Mouse (Mus musculus) adrenal gland, adult 18-20 months (tissue): ENCODE measurements at regions not wholly inside any gene's neighbourhood (a gene's known extent, or its start where the extent isn't known, plus 50 kb on each side); places are given as distances from the start of the nearest gene placed in this dataset.
A peak's percentile ranks its signal among the peaks of the same experiment; 100 is the strongest.
"Not testable (repeated sequence)": the region's sequence is repeated elsewhere in the genome, so short reads cannot be mapped to it uniquely, and the experiment has no call there.

ENCODE experiments used
- DNase-seq, 2 experiments: peaks; one replicate each; pipeline ENCODE4 v3.0.0; 2021 to 2022; ENCODE audit warnings: low spot score in 2 of 2

GRCm38 (mm10) chr3:16533643-16534042 is 527.4 kb upstream of the Gm5150 start:
- DNase-seq: no peak

- not testable (repeated sequence) for DNase-seq
Measured at GRCm38 (mm10) chr3:16527511-16527910, 521.3 kb upstream of the Gm5150 start.

- not testable (repeated sequence) for DNase-seq
Measured at GRCm38 (mm10) chr3:16488431-16488830, 482.2 kb upstream of the Gm5150 start.

GRCm38 (mm10) chr3:16482750-16483149 is 476.5 kb upstream of the Gm5150 start:
- no peak for DNase-seq

- DNase-seq: no peak
Measured at GRCm38 (mm10) chr3:16471360-16471759, 465.1 kb upstream of the Gm5150 start.

GRCm38 (mm10) chr3:16466388-16466787 is 460.2 kb upstream of the Gm5150 start:
- peak in 1 of 2 experiments; percentile 8 for DNase-seq

- DNase-seq: no peak
Measured at GRCm38 (mm10) chr3:16465357-16465756, 459.1 kb upstream of the Gm5150 start.

- DNase-seq: no peak
Measured at GRCm38 (mm10) chr3:16464301-16464700, 458.1 kb upstream of the Gm5150 start.

- DNase-seq: no peak
Measured at GRCm38 (mm10) chr3:16433033-16433432, 426.8 kb upstream of the Gm5150 start.

- no peak for DNase-seq
Measured at GRCm38 (mm10) chr3:16431819-16432115, 425.5 kb upstream of the Gm5150 start.

GRCm38 (mm10) chr3:16431082-16431818 is 425.0 kb upstream of the Gm5150 start:
- DNase-seq: no peak
